Mouse (Mus musculus): ENCODE data around the gene G0s2. TPM values are rescaled to one million over a fixed set of nuclear protein-coding genes. Genes with fewer than 3 reads are reported as not detected.

G0s2 gene
- polyA plus RNA-seq, 1 experiment from 2014 or later: 111 TPM

- Histone ChIP-seq H3K27me3 (ENCODE audit: control insufficient read depth, insufficient read depth, low read length) (no peaks in the 10 kb centered on the region), H3K9me3 (ENCODE audit: control insufficient read depth, low read length) (no peaks in the 10 kb centered on the region), H3K4me2 (ENCODE audit: low read length) (no peak overlapping the region), H3K4me3 (ENCODE audit: control insufficient read depth in 1 of 2, insufficient read depth in 1 of 2, low read depth in 1 of 2, low read length in 2 of 2) (no peak overlapping the region), H3K9ac (ENCODE audit: low read length) (no peak overlapping the region), H3K27ac (replicated peaks in 1 of 2; ENCODE audit: control insufficient read depth in 1 of 2, insufficient read depth in 1 of 2, low read depth in 2 of 2, low read length in 2 of 2) (no peak overlapping the region), H3K4me1 (ENCODE audit: control insufficient read depth in 2 of 2, insufficient read depth in 2 of 2, low read length in 2 of 2) (peaks cover 16 to 19% of the 10 kb centered on the region in 2 experiments), H3K36me3 (ENCODE audit: control insufficient read depth, insufficient read depth, low read length) (no peaks in the 10 kb centered on the region)
- ATAC-seq (ENCODE audit: insufficient number of reproducible peaks, insufficient read depth, low FRiP score, low read depth): no peak
- WGBS: 80% methylated on average over 3 of the region's 3 CpGs
Observed at GRCm38 (mm10) chr1:193310519-193311085, 37.6 kb upstream of the G0s2 start.

- ATAC-seq (ENCODE audit: insufficient number of reproducible peaks, insufficient read depth, low FRiP score, low read depth): no peak
- Histone ChIP-seq H3K4me1 (ENCODE audit: control insufficient read depth in 2 of 2, insufficient read depth in 2 of 2, low read length in 2 of 2) (peaks cover 10 to 13% of the 10 kb centered on the region in 2 experiments), H3K27me3 (ENCODE audit: control insufficient read depth, insufficient read depth, low read length) (no peaks in the 10 kb centered on the region), H3K9ac (ENCODE audit: low read length) (no peak overlapping the region), H3K9me3 (ENCODE audit: control insufficient read depth, low read length) (no peaks in the 10 kb centered on the region), H3K4me2 (ENCODE audit: low read length) (no peak overlapping the region), H3K4me3 (ENCODE audit: control insufficient read depth in 1 of 2, insufficient read depth in 1 of 2, low read depth in 1 of 2, low read length in 2 of 2) (no peak overlapping the region), H3K27ac (replicated peaks in 1 of 2; ENCODE audit: control insufficient read depth in 1 of 2, insufficient read depth in 1 of 2, low read depth in 2 of 2, low read length in 2 of 2) (no peak overlapping the region), H3K36me3 (ENCODE audit: control insufficient read depth, insufficient read depth, low read length) (no peaks in the 10 kb centered on the region)
- WGBS: 25% methylated on average over 1 of the region's 1 CpGs
Observed at GRCm38 (mm10) chr1:193309785-193310518, 36.9 kb upstream of the G0s2 start.

GRCm38 (mm10) chr1:193306832-193307231, 33.8 kb upstream of the G0s2 start:
- Histone ChIP-seq H3K27ac (replicated peaks in 1 of 2; ENCODE audit: control insufficient read depth in 1 of 2, insufficient read depth in 1 of 2, low read depth in 2 of 2, low read length in 2 of 2) (no peak overlapping the region), H3K27me3 (ENCODE audit: control insufficient read depth, insufficient read depth, low read length) (no peaks in the 10 kb centered on the region), H3K4me3 (ENCODE audit: control insufficient read depth in 1 of 2, insufficient read depth in 1 of 2, low read depth in 1 of 2, low read length in 2 of 2) (no peak overlapping the region), H3K9me3 (ENCODE audit: control insufficient read depth, low read length) (no peaks in the 10 kb centered on the region), H3K4me2 (ENCODE audit: low read length) (no peak overlapping the region), H3K36me3 (ENCODE audit: control insufficient read depth, insufficient read depth, low read length) (no peaks in the 10 kb centered on the region), H3K9ac (ENCODE audit: low read length) (no peak overlapping the region), H3K4me1 (ENCODE audit: control insufficient read depth in 2 of 2, insufficient read depth in 2 of 2, low read length in 2 of 2) (peaks cover 8 to 9% of the 10 kb centered on the region in 2 experiments; a peak in 3 of 4 replicates)
- no peak for ATAC-seq (ENCODE audit: insufficient number of reproducible peaks, insufficient read depth, low FRiP score, low read depth)
- WGBS: 92% methylated on average over 2 of the region's 2 CpGs

- Histone ChIP-seq H3K4me1 (ENCODE audit: control insufficient read depth in 2 of 2, insufficient read depth in 2 of 2, low read length in 2 of 2) (peaks cover 4% of the 10 kb centered on the region in 2 experiments; a peak in 2 of 4 replicates), H3K27ac (replicated peaks in 1 of 2; ENCODE audit: control insufficient read depth in 1 of 2, insufficient read depth in 1 of 2, low read depth in 2 of 2, low read length in 2 of 2) (no peak overlapping the region), H3K9ac (ENCODE audit: low read length) (no peak overlapping the region), H3K4me2 (ENCODE audit: low read length) (no peak overlapping the region), H3K4me3 (ENCODE audit: control insufficient read depth in 1 of 2, insufficient read depth in 1 of 2, low read depth in 1 of 2, low read length in 2 of 2) (no peak overlapping the region), H3K36me3 (ENCODE audit: control insufficient read depth, insufficient read depth, low read length) (no peaks in the 10 kb centered on the region), H3K9me3 (ENCODE audit: control insufficient read depth, low read length) (no peaks in the 10 kb centered on the region), H3K27me3 (ENCODE audit: control insufficient read depth, insufficient read depth, low read length) (no peaks in the 10 kb centered on the region)
- ATAC-seq (ENCODE audit: insufficient number of reproducible peaks, insufficient read depth, low FRiP score, low read depth): no peak
- 57% methylated on average over 7 of the region's 7 CpGs for WGBS
Observed at GRCm38 (mm10) chr1:193305386-193305785, 32.4 kb upstream of the G0s2 start.

GRCm38 (mm10) chr1:193303096-193303495, 30.1 kb upstream of the G0s2 start:
- Histone ChIP-seq H3K27me3 (ENCODE audit: control insufficient read depth, insufficient read depth, low read length) (no peaks in the 10 kb centered on the region), H3K36me3 (ENCODE audit: control insufficient read depth, insufficient read depth, low read length) (no peaks in the 10 kb centered on the region), H3K4me3 (ENCODE audit: control insufficient read depth in 1 of 2, insufficient read depth in 1 of 2, low read depth in 1 of 2, low read length in 2 of 2) (no peak overlapping the region), H3K9me3 (ENCODE audit: control insufficient read depth, low read length) (no peaks in the 10 kb centered on the region), H3K4me2 (ENCODE audit: low read length) (no peak overlapping the region), H3K27ac (replicated peaks in 1 of 2; ENCODE audit: control insufficient read depth in 1 of 2, insufficient read depth in 1 of 2, low read depth in 2 of 2, low read length in 2 of 2) (no peak overlapping the region), H3K9ac (ENCODE audit: low read length) (no peak overlapping the region), H3K4me1 (ENCODE audit: control insufficient read depth in 2 of 2, insufficient read depth in 2 of 2, low read length in 2 of 2) (peaks cover 4% of the 10 kb centered on the region in 2 experiments; a peak in 2 of 4 replicates)
- ATAC-seq (ENCODE audit: insufficient number of reproducible peaks, insufficient read depth, low FRiP score, low read depth): no peak
- WGBS: 60% methylated on average over 2 of the region's 2 CpGs

GRCm38 (mm10) chr1:193302093-193302405, 29.0 kb upstream of the G0s2 start:
- Histone ChIP-seq H3K9ac (ENCODE audit: low read length) (no peak overlapping the region), H3K36me3 (ENCODE audit: control insufficient read depth, insufficient read depth, low read length) (no peaks in the 10 kb centered on the region), H3K27ac (replicated peaks in 1 of 2; ENCODE audit: control insufficient read depth in 1 of 2, insufficient read depth in 1 of 2, low read depth in 2 of 2, low read length in 2 of 2) (no peak overlapping the region), H3K4me2 (ENCODE audit: low read length) (no peak overlapping the region), H3K9me3 (ENCODE audit: control insufficient read depth, low read length) (no peaks in the 10 kb centered on the region), H3K27me3 (ENCODE audit: control insufficient read depth, insufficient read depth, low read length) (no peaks in the 10 kb centered on the region), H3K4me1 (ENCODE audit: control insufficient read depth in 2 of 2, insufficient read depth in 2 of 2, low read length in 2 of 2) (peaks cover 4% of the 10 kb centered on the region in 2 experiments; a peak in 2 of 4 replicates), H3K4me3 (ENCODE audit: control insufficient read depth in 1 of 2, insufficient read depth in 1 of 2, low read depth in 1 of 2, low read length in 2 of 2) (no peak overlapping the region)
- 64% methylated on average over 8 of the region's 8 CpGs for WGBS
- no peak; the same call in 1 of the 2 replicates for ATAC-seq (ENCODE audit: insufficient number of reproducible peaks, insufficient read depth, low FRiP score, low read depth)

- H3K9me3 ChIP-seq (ENCODE audit: control insufficient read depth, low read length): no peaks in the 10 kb centered on the region
- H3K9ac ChIP-seq (ENCODE audit: low read length): no peak overlapping the region
- H3K36me3 ChIP-seq (ENCODE audit: control insufficient read depth, insufficient read depth, low read length): no peaks in the 10 kb centered on the region
- no peaks in the 10 kb centered on the region for H3K27me3 ChIP-seq (ENCODE audit: control insufficient read depth, insufficient read depth, low read length)
- ATAC-seq (ENCODE audit: insufficient number of reproducible peaks, insufficient read depth, low FRiP score, low read depth): no peak
- WGBS: 52% methylated on average over 6 of the region's 6 CpGs
- H3K4me2 ChIP-seq (ENCODE audit: low read length): no peak overlapping the region
- peaks cover 4% of the 10 kb centered on the region in 2 experiments; a peak in 2 of 4 replicates for H3K4me1 ChIP-seq (ENCODE audit: control insufficient read depth in 2 of 2, insufficient read depth in 2 of 2, low read length in 2 of 2)
- no peak overlapping the region for H3K27ac ChIP-seq (replicated peaks in 1 of 2; ENCODE audit: control insufficient read depth in 1 of 2, insufficient read depth in 1 of 2, low read depth in 2 of 2, low read length in 2 of 2)
- no peak overlapping the region for H3K4me3 ChIP-seq (ENCODE audit: control insufficient read depth in 1 of 2, insufficient read depth in 1 of 2, low read depth in 1 of 2, low read length in 2 of 2)
Observed at GRCm38 (mm10) chr1:193301216-193302092, 28.4 kb upstream of the G0s2 start.
